Mouse (Mus musculus) left cerebral cortex, adult 8-10 months (tissue): ENCODE measurements at regions not wholly inside any gene's neighbourhood (a gene's known extent, or its start where the extent isn't known, plus 50 kb on each side); places are given as distances from the start of the nearest gene placed in this dataset.

Source experiments
- DNase-seq, 2 experiments: peaks; one replicate each; pipeline ENCODE4 v3.0.0; 2022; ENCODE audit warnings: low spot score in 2 of 2

DNA sequence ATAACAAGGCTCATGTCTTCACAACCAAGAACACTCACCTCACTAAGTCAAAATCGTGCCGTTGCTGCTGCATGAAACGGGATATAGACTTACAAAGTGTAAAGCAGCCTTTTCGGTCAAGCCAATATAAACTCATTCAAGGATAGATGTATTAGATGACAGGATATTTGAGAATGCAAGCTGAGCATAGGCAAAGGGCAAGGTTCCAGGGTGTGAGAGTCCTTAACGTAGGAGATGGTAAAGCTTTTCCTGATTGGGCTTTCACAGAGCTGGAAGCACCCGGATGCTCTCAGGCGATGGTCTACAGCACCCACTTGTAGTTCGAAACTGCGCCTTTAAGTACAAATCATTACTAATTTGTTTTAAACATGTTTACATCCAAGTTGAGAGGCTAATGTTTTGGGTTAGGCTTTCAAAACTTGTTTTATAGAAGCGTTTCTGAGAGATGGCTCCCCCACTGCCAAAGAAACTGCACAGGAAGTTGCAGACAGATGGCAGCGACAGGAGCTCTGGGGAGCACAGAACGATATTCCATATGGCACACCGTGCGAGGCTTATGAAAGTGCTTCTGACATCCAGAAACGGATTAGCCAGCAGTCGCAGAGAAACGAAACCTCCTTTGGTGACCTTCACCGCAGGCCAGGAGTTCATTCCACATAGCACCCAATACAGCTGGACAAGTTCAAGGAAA lies 54.1 kb upstream of the Rell1 start:
- peak; percentile 21 to 64 for DNase-seq

DNA sequence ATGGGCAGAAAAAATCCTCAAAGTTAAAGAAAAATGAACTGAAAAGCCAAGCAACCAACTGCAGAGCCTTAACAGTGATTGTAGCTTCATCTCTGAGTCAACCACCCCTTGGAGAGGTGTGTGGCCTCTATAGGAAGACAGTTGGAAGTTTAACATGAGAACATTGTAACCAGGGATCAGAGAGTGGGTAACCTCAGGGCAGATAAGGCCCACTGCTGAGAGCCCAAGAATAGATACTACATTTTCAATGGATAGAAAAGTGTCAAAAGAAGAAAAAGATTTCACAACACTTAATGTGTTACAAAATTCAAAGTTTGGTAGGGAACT lies 54.6 kb upstream of the Rell1 start:
- DNase-seq = no peak

GRCm38 (mm10) chr5:64024420-64024819 lies 55.7 kb upstream of the Rell1 start:
- no peak for DNase-seq

- no peak for DNase-seq
These were observed 59.0 kb upstream of the Rell1 start for GRCm38 (mm10) chr5:64027733-64028132.

GRCm38 (mm10) chr5:64029622-64030145 lies 61.0 kb upstream of the Rell1 start:
- no peak for DNase-seq

- no peak for DNase-seq
These were observed 61.7 kb upstream of the Rell1 start for GRCm38 (mm10) chr5:64030281-64030960.

- DNase-seq = no peak
These were observed 54.4 kb upstream of the Pgm2 start for GRCm38 (mm10) chr5:64038394-64038793.

DNA sequence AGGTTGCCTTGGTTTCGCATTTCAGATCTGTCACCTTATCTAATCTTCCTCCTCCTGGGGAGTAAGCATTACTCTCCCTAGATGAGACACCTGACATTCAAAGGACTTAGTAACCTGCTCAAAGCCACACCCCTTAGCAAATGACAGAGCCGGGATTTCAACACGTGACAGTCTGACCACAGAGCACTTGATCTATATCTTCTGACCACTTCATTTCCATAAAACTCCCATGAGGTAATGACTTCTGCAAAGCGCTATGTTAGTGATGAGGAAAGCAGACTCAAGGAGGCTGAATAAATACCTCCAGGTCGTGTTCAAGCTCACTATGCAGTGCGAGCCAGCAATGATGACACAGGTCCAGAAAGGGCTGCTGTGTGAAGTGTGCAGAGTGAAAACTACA lies 52.1 kb upstream of the Pgm2 start:
- peak in 1 of 2 experiments; percentile 1 for DNase-seq
